Mouse (Mus musculus) testis, adult 2 months (tissue): ENCODE data around the gene Gm20388.

Experiments
- CTCF ChIP-seq: fragments of 200-500 bp; IDR thresholded peaks from 2 replicates; pipeline ENCODE4 v1.5.1; 2012; ENCODE audit warnings: low read depth, mild to moderate bottlenecking, inconsistent platforms, low read length, moderate library complexity; ENCODE audit not compliant: control insufficient read depth, insufficient read depth, insufficient replicate concordance
- POLR2A ChIP-seq: fragments of 200-500 bp; IDR thresholded peaks from 2 replicates; pipeline ENCODE4 v1.6.1; 2012; ENCODE audit warnings: low read depth, mild to moderate bottlenecking, inconsistent platforms, low read length, moderate library complexity; ENCODE audit not compliant: control insufficient read depth

DNA sequence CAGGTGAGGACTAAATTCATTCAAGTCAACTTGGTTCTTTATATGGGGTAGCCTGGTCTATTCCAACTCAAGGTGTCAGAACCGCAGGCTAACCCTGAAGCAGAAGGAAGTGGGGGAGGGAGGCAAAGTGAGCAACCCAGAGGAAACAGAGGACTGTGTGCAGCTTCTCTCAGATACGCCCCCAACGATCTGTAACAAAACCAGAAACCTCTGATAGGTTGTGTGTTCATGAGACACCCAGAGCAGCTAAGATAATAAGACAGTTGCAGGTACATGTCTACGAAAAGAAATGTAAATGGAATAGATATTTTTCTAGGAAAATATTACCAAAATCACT lies 4408.6 kb downstream of the Gm20388 start:
- TF ChIP-seq CTCF (no peak), POLR2A (no peak)
